Mouse (Mus musculus) myocyte (in vitro differentiated cells): ENCODE measurements around the gene Lrrc57.

Experiments
- CEBPB ChIP-seq: IDR thresholded peaks from 2 replicates; pipeline ENCODE4 v1.6.1; 2011; ENCODE audit warnings: mild to moderate bottlenecking, moderate library complexity; ENCODE audit not compliant: poor library complexity, insufficient read depth, severe bottlenecking
- E2F4 ChIP-seq: IDR thresholded peaks from one replicate; pipeline ENCODE4 v1.6.1; 2011; ENCODE audit warnings: mild to moderate bottlenecking, control low read depth, moderate library complexity; ENCODE audit not compliant: insufficient read depth
- MAX ChIP-seq: IDR thresholded peaks from one replicate; pipeline ENCODE4 v1.6.1; 2011; ENCODE audit warnings: low read depth, mild to moderate bottlenecking, control low read depth
- MYOD1 ChIP-seq, 3 experiments: IDR thresholded peaks; one replicate each; pipeline ENCODE4 v1.6.1; 2011; ENCODE audit warnings: control low read depth in 2 of 3, low read depth in 2 of 3, mild to moderate bottlenecking in 2 of 3, moderate library complexity in 1 of 3; ENCODE audit not compliant: insufficient read length in 2 of 3, control insufficient read depth in 1 of 3
- MYOG ChIP-seq, 3 experiments: IDR thresholded peaks; one replicate each; pipeline ENCODE4 v1.6.1; 2011; ENCODE audit warnings: control low read depth in 2 of 3, low read depth in 2 of 3, mild to moderate bottlenecking in 2 of 3; ENCODE audit not compliant: insufficient read length in 2 of 3, control insufficient read depth in 1 of 3, insufficient read depth in 1 of 3
- POLR2A ChIP-seq: IDR thresholded peaks from one replicate; pipeline ENCODE4 v1.6.1; 2011; ENCODE audit warnings: low read depth, mild to moderate bottlenecking, control low read depth, moderate library complexity; ENCODE audit not compliant: insufficient read length
- POLR2AphosphoS2 ChIP-seq: IDR thresholded peaks from one replicate; pipeline ENCODE4 v1.6.1; 2011; ENCODE audit warnings: low read depth, control low read depth; ENCODE audit not compliant: insufficient read length
- REST ChIP-seq: IDR thresholded peaks from one replicate; pipeline ENCODE4 v1.6.1; 2011; ENCODE audit warnings: mild to moderate bottlenecking, control low read depth, moderate library complexity; ENCODE audit not compliant: insufficient read depth, insufficient read length
- SRF ChIP-seq: IDR thresholded peaks from one replicate; pipeline ENCODE4 v1.6.1; 2011; ENCODE audit warnings: low read depth; ENCODE audit not compliant: control insufficient read depth, insufficient read length
- TCF12 ChIP-seq: IDR thresholded peaks from one replicate; pipeline ENCODE4 v1.6.1; 2011; ENCODE audit warnings: mild to moderate bottlenecking, control low read depth; ENCODE audit not compliant: poor library complexity, insufficient read depth, severe bottlenecking
- USF1 ChIP-seq: IDR thresholded peaks from one replicate; pipeline ENCODE4 v1.6.1; 2011; ENCODE audit warnings: low read depth, mild to moderate bottlenecking, control low read depth, moderate library complexity

DNA sequence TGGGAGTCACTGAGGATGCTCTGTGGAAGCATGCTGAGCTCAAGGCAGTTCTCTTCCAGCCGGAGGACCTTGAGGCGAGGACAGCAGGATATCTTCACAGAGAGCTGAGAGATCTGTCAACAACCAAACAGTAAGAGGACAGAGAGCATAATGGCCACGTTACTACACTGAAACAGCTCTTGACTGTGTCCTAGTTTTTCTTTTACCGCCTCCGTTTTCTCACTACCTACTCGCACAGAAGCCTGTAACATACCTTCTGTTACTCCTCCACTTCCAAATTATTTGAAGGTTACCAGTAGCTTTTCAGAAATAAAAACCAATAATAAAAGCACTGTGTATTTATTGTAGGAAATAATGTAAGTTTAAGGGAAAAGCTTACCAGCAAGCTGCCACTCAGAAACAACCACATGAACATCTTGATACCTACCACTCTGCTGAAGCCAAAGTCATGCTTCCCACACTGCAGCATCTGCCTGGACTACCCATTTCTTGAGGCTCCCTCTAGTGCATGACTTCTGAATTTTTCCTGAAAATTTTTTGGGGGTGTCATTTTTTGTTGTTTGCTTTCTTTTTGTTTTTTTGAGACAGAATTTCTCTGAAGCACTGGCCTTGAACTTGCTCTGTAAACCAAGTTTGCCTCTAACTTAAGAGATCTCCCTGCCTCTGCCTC lies 3.2 kb downstream of the Lrrc57 start:
- TF ChIP-seq MYOD1 (IDR thresholded peaks at IDR 0.05; ENCODE audit: control insufficient read depth in 1 of 3, insufficient read length in 2 of 3, low read depth in 2 of 3): no peak
- TF ChIP-seq POLR2A: no peak
- TF ChIP-seq REST: no peak
- TF ChIP-seq USF1: no peak
- TF ChIP-seq MAX: no peak
- no peak for TF ChIP-seq POLR2AphosphoS2
- no peak for TF ChIP-seq SRF
- TF ChIP-seq MYOG (IDR thresholded peaks at IDR 0.05; ENCODE audit: control insufficient read depth in 1 of 3, insufficient read depth in 1 of 3, insufficient read length in 2 of 3, low read depth in 2 of 3): no peak
- TF ChIP-seq E2F4: no peak
- no peak for TF ChIP-seq TCF12
- no peak for TF ChIP-seq CEBPB
